Mouse (Mus musculus) CD4-positive, CD25-positive, alpha-beta regulatory T cell (primary cell): ENCODE results near the gene Eef1akmt3. TPM values are rescaled to one million over a fixed set of nuclear protein-coding genes. Genes with fewer than 3 reads are reported as not detected.

Experiments used
- polyA plus RNA-seq: library from polyadenylated mRNA; unstranded; fragments of 100-300 nt; shearing (Covaris generic); gene quantifications from one replicate; pipeline ENCODE4 v1.2.1, GENCODE M21; 2017

Eef1akmt3 gene
- polyA plus RNA-seq, result 0.14 TPM

DNA sequence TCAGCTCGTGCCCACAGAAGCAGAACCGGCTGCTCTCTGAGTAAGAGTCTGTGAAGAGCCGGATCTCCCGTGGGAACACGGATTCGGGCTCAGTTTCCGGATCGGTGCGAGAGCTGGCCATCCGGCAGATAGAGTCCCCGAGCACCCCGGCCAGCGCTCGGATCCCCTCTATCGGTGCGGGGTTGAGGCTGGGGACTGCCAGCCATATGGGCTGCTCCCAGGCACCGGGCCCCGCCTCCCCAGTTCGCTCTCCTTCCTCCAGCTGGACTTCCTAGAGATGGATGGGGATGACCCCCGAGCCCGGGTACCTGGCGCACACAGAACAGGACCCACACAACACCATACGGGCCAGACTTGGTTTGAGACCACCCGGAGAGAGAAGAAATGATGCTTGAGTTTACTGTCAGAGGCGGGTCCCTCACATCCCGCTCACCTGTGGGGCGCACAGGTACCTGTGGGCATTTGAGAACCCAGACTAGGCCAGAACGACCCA lies at the start of gene Eef1akmt3, which contains the start of gene Mettl1:
TSS of gene Eef1akmt3 (minus strand) at position 240 of the 493 bp plus-strand sequence.
TSS of gene Mettl1 (plus strand) at position 141 of the 493 bp plus-strand sequence.

DNA sequence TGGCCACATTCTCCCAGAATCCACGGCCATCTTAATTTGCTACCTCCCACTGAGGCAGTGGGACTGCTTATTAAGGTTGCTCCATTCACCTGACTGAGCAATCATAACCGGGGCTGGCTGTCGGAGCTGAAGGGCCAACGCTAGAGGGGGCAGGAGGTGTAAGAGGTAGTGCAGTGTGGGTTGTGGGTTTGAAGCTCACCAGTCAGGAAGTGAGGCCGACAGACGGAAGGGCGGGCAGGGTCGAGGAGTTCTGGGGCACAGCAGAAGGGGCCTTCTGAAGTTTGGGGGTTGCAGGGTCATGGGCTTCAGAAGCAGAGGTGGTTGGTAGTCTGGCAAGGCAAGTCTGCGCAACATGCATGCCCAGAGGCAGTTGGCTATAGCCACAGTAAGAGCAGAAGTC lies 33.8 kb upstream of the Eef1akmt3 start, which contains the start of gene Agap2:
TSS of gene Agap2 (plus strand) at position 205 of the 400 bp plus-strand sequence.

DNA sequence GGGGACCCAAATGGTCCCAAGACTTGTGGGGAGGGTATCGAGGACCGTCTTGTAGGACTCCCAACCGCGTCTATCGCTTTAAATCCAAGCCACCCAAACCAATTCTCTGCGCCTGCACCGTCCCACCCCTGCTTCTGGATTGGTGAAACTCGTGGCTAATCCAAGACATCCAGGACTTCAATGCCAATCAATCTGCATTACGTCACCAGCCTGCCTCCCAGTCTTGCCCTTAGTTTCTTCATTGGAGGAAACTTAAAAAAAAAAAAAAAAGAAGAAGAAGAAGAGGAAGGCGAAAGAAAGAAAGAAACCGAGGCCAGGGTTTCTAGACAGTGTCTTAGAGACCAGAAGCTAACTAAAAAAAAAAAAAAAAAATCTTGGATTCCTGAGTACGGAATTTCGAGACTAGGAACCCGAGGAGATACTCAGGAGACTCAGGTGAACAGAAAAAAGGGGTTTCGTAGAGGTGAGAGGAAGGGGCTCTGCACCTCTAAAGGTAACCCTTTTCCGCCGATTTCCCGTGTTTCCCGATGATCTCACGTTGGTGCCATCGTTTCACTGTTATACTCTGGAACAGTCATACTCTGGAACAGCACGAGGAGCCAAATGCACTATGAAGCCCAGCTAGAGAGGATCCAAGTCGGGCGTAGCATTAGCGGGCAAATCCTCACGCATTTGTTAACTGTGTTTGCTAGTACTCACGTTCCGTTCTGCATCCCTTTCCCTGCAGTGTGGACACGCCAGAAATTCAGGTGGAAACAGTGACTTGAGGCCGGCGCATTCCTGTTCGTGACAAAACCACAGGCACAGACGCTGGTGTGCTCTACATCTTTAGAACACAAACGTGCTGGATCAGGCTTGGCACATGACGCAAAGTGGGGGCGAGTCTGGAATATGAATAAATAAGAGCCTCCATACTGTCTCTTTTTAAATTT lies 29.1 kb upstream of the Eef1akmt3 start, which contains the start of gene Tspan31:
TSS of gene Tspan31 (minus strand) at position 75 of the 932 bp plus-strand sequence.

DNA sequence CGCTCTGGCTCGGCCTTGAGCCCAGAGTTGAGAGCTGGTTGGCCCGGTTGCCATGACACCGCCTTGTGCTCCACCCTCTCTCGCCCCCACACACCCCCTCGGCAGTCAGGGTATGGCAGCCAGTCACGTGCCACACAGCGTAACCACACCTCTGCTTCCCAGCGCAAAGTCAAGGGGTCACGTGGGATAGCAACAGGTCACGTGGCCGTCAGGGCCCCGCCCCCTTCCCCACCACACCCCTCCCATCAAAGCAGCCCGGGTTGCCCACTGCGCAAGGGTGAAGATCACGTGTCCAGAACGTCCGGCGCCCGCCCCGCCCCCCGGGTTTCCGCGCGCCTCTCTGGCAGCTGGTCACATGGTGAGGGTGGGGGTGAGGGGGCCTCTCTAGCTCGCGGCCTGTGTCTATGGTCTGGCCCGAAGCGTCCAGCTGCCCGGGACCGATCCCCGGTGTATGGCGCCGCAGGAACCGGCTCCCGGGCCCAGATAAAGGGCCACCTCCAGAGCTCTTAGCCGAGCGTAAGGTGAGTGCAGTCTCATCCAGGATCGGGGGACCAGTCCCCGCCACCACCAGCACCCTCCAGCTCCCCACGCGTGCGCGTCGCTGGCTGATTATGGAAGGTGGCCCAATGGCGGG lies 22.0 kb upstream of the Eef1akmt3 start, which contains the start of gene Cdk4:
TSS of gene Cdk4 (plus strand) at position 296 of the 634 bp plus-strand sequence.

DNA sequence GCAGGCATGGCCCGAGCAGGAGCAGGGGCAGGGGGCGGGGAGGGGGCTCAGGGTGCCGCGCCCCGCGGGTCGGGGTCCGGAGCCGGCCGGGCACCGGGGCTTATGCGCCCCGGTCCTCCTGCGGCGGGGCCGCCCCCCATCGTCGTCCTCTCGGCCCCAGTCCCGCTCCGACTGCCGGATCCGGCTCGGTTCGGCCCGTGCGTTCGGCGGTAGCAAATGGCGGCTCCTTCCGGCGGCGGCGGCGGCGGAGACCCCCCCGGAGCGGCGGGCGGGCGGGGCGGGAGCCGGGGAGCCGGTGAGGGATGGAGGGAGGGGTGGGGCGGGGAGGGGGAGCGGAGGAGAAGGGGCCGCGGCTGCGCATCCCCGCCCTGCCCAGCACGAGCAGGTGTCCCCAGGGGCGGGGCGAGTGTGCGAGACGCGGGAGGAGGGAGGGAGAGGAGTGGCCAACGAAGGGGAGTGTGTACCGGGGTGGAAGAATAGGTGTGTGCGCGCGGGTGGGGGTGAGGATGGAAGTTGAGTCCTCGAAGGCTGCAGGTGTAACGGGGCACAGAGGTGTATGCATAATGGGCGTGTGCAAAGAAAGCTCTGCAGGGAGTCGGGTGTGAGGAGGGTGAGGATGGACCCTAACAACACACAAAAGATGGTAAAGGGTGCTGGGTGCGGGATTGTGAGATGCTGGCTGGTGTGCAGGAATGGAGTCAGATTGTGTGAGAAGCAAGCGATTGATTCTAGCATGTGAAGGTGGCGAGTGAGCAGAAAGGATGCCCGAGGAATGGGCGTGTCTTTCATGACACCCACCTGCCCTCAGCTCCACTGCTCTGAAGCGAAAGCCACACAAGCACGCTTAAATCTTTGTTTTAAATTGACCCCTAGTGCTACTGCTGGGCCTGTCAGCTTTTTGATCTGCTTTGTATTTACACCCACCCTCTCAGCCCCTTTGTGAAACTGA lies 18.9 kb upstream of the Eef1akmt3 start, which contains the start of gene March9:
TSS of gene March9 (minus strand) at position 217 of the 949 bp plus-strand sequence.

DNA sequence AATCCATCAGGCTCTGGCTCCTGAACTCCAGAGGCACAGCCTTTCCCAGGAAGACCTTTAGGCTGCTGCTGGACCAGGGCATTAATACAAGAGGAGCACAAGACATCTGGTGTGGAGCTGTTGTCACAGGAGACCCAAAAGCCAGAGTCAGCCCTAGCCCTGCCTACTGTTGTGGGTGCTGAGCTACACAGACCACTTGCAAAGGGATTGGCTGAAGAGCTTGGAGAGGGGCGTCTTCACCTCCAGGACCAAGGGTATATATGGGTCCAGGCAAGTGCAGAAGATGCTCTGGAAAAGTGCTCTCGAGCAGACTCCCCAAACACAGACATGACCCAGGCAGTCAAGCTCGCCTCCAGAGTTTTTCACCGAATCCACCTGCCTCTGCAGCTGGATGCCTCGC lies 6.6 kb upstream of the Eef1akmt3 start, which contains the start of gene Cyp27b1:
TSS of gene Cyp27b1 (plus strand) at position 297 of the 400 bp plus-strand sequence.

DNA sequence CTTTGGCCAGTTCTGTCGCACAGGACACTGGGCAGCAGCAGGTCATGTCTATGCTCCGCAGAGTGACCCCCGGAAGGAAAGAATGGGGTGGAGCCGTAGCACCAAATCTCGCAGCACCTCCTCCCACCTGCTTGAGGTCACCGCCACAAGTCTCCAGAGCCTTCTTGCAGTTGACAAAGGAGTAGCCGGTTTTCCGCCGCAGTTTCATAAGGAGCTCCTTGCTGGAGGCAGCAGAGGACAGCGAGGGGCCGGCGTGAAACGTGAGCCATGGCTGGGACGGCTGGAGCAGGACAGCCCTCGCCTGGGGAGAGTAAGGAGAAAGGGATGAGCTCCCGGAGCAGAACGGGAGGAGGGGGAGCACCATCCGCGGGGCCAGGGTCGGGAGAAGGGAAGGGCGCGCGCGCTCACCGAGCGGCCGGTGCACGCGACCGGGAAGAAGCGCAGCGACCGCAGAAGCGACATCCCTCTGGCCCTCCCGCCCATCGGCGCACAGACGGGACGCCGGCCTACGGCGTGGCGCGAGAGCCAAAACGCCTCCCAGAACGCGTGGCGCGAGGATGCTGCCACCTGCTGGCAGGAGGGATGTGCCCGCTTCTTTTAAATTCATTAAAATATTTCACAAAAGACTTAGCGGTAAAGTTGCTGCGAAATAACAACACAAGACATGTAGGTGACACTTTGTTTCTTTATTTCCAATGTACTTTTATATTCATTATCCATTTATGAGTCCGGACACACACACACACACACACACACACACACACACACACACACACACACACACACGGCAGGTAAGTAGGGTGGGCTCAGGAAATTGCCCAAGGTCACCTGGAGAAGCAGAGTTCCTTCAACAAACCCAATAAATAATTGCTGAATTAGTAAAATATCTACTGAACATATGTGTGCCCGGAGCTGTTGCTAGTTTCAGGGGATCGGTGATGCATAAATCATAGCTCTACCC lies 10.7 kb downstream of the Eef1akmt3 start, which contains the start of gene Tsfm:
TSS of gene Tsfm (minus strand) at position 505 of the 961 bp plus-strand sequence.

DNA sequence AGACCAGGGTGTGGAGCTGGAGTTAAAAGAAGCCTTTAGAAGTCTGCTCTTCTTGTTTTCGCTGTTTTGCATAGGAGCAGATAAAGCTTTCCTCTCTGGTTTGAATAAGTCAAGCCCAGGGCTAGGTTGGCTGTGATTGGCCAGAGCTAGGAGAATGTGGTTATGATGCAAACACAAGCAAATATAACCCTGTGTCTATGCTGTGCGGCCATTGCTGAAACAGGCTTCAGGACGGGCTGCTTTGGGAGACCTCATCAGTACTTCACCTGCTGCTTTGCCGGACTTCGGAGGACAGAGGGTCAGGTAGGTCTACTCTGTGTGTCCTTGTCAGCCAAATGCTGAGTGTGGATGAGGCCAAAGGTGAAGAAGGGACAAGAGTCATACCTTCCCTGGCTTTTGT lies 40.8 kb downstream of the Eef1akmt3 start, which contains the start of gene Avil:
TSS of gene Avil (plus strand) at position 181 of the 400 bp plus-strand sequence.

Other genes starting within 250 kb of the Eef1akmt3 start
- gene Atp23, start 140.2 kb downstream of the Eef1akmt3 start, polyA plus RNA-seq, result 22.0 TPM
- 37.2 TPM for gene Ctdsp2, start 62.8 kb downstream of the Eef1akmt3 start, polyA plus RNA-seq
- 0.07 TPM for gene Avil, start 40.8 kb downstream of the Eef1akmt3 start, polyA plus RNA-seq
- gene Tsfm, start 10.7 kb downstream of the Eef1akmt3 start, polyA plus RNA-seq, result 51.6 TPM
- 26.7 TPM for gene Mettl1, start 99 bp downstream of the Eef1akmt3 start, polyA plus RNA-seq
- gene Cyp27b1, start 6.7 kb upstream of the Eef1akmt3 start, polyA plus RNA-seq, result not detected
- gene March9, start 18.7 kb upstream of the Eef1akmt3 start, polyA plus RNA-seq, result 1.3 TPM
- gene Cdk4, start 22.0 kb upstream of the Eef1akmt3 start, polyA plus RNA-seq, result 334 TPM
- 64.1 TPM for gene Tspan31, start 28.8 kb upstream of the Eef1akmt3 start, polyA plus RNA-seq
- 30.6 TPM for gene Agap2, start 33.8 kb upstream of the Eef1akmt3 start, polyA plus RNA-seq
- gene Os9, start 79.6 kb upstream of the Eef1akmt3 start, polyA plus RNA-seq, result 171 TPM
- 728 TPM for gene B4galnt1, start 123.7 kb upstream of the Eef1akmt3 start, polyA plus RNA-seq
- gene Slc26a10, start 139.1 kb upstream of the Eef1akmt3 start, polyA plus RNA-seq, result 5.8 TPM
- 0.43 TPM for gene Arhgef25, start 148.6 kb upstream of the Eef1akmt3 start, polyA plus RNA-seq
- gene Dtx3, start 154.2 kb upstream of the Eef1akmt3 start, polyA plus RNA-seq, result 112 TPM
- 37.4 TPM for gene Pip4k2c, start 170.1 kb upstream of the Eef1akmt3 start, polyA plus RNA-seq
- 0.74 TPM for gene Kif5a, start 221.8 kb upstream of the Eef1akmt3 start, polyA plus RNA-seq
- 117 TPM for gene Dctn2, start 224.9 kb upstream of the Eef1akmt3 start, polyA plus RNA-seq
- 13.4 TPM for gene Mbd6, start 247.5 kb upstream of the Eef1akmt3 start, polyA plus RNA-seq